Mouse (Mus musculus) bone marrow macrophage, adult 2 months (primary cell): ENCODE results near the gene Slc39a5. TPM values are rescaled to one million over a fixed set of nuclear protein-coding genes. Genes with fewer than 3 reads are reported as not detected.

Experiments used
- H3K27ac ChIP-seq: 2 replicates; pipeline ENCODE4 v1.5.1; 2012; ENCODE audit warnings: low read depth, low read length; ENCODE audit not compliant: insufficient read depth
- H3K4me1 ChIP-seq: 2 replicates; pipeline ENCODE4 v1.6.1; 2012; ENCODE audit warnings: low read length; ENCODE audit not compliant: control insufficient read depth, insufficient read depth
- H3K4me3 ChIP-seq: 2 replicates; pipeline ENCODE4 v1.5.1; 2012; ENCODE audit warnings: mild to moderate bottlenecking, low read length, moderate library complexity; ENCODE audit not compliant: insufficient read depth
- CTCF ChIP-seq: IDR thresholded peaks from 2 replicates; pipeline ENCODE4 v1.5.1; 2012; ENCODE audit warnings: low read depth, mild to moderate bottlenecking, low read length, moderate library complexity
- POLR2A ChIP-seq: IDR thresholded peaks from 2 replicates; pipeline ENCODE4 v1.6.1; 2012; ENCODE audit warnings: mild to moderate bottlenecking, low read depth, low read length, borderline replicate concordance
- polyA plus RNA-seq: library from polyadenylated mRNA; stranded (reverse); fragments of >200 nt; gene quantifications from 2 replicates; pipeline ENCODE4 v1.2.4, GENCODE M21; 2012; ENCODE audit not compliant: missing spikeins, insufficient read depth, insufficient read length

The Slc39a5 gene
- polyA plus RNA-seq, 1 experiment: not detected

DNA sequence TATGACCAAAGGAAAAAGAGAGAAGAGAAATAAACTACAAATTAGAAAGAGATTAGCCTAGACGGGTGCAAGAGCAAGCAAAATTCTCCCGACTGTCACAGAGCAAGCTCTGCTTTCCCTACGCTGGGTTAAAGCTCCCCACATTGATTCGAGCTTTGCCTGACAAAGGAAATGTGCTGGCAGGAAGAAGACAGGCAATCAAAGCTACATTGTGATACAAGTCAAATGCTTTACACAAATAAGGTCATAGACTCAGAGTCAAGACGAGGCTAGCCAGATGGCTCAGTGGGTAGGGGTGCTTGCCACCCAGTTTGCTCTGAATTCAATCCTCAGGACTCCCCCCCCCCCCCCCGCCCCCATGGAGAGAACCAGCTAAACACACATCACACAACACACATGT is 31.0 kb downstream of the Slc39a5 start:
- no peak for TF ChIP-seq POLR2A
- no peak for TF ChIP-seq CTCF
- Histone ChIP-seq H3K4me1 (peaks cover 42% of the 10 kb centered on the region), H3K4me3 (no peak overlapping the region; the same call in 1 of the 2 replicates), H3K27ac (peak overlapping the region; percentile 93; the same call in 1 of the 2 replicates)

DNA sequence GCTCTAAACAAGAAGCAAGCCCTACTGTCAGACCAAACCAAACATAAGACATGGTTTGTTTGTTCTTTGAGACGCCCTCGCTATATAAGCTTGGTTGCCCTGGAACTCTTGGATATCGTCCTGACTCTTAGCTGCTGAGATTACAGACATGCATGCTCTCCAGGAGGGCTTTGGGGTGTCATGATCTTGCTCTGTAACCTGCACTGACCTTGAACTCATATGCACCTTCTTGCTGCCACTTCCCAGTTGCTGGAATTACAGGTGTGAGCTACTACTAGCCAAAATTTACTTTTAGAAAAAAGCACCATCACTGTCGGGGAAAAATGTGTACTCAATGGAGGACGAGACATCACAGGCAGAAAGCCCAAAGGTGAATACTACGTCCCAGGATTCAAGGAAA is 31.4 kb downstream of the Slc39a5 start:
- Histone ChIP-seq H3K27ac (peak overlapping the region; percentile 93), H3K4me3 (peak overlapping the region; percentile 79), H3K4me1 (peaks cover 42% of the 10 kb centered on the region)
- TF ChIP-seq POLR2A (no peak), CTCF (no peak)

DNA sequence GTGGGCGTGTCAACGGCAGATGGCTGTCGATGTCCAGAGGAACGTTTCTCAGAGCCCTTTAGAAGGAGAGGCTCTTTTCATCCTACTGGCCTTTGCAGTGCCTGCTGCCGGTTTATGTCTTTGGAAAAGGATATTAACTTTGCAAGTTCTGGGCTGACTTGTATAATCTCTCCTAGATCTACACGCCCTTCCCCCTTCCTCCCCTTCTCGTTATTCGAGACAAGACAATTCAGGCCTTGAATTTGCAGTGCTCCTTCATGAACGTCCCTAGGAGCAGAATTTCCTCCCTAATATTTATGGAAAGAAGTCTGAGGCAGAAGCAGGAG is 31.8 kb downstream of the Slc39a5 start:
- TF ChIP-seq POLR2A: no peak
- TF ChIP-seq CTCF: no peak
- Histone ChIP-seq H3K4me3 (peak overlapping the region; percentile 79), H3K4me1 (peaks cover 40% of the 10 kb centered on the region), H3K27ac (peak overlapping the region; percentile 93)

DNA sequence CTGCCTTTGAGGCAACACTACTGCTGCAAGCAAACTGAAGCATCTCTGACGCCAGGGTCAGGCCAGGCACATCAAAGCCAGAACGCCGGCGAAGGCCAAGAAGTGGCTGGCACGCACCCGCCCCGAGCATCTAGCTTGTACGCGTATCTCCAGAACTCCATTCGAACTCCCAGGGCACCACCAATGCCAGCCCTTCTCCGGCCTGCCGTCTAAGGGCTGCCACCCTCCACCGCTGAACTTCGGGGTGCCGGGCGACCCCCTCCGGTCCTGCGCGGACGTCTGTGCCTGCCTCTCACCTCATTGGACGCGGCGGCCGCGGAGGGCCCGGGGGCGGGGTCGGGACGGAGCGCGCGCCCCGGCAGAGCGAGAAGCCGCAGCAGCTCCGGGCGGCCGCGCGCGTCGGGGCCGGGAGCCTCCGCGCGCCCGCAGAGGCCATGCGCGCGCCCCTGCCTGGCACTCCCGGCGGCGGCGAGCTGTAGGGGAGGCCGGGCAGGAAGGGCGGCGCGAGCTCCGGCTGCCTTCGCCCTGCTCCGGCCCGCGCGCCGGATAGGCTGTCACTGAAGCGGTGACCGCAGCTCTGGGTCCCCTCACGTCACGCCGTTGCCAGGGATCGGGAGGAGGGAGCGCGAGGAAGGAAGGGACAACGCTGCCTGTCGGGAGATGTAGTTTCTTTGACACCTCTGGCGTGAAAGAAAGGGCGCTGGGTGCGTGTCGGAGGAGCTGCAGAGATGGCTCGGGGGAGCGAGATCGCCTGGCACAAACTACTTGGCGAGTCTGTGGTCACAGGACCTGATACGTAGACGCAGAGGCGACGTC is 32.4 kb downstream of the Slc39a5 start, which contains the start of gene Coq10a:
Gene Coq10a, minus strand, starts transcription at position 596 of the 816 bp plus-strand sequence.
- peaks cover 35% of the 10 kb centered on the region for H3K4me1 ChIP-seq
- H3K27ac ChIP-seq: peak within 1 kb of the TSS; percentile 93
- peak within 1 kb of the TSS; percentile 79 for H3K4me3 ChIP-seq
- no peak for TF ChIP-seq CTCF
- 0 out of 2 replicates have a peak, but pooled peaks have one; percentile 20 for TF ChIP-seq POLR2A

DNA sequence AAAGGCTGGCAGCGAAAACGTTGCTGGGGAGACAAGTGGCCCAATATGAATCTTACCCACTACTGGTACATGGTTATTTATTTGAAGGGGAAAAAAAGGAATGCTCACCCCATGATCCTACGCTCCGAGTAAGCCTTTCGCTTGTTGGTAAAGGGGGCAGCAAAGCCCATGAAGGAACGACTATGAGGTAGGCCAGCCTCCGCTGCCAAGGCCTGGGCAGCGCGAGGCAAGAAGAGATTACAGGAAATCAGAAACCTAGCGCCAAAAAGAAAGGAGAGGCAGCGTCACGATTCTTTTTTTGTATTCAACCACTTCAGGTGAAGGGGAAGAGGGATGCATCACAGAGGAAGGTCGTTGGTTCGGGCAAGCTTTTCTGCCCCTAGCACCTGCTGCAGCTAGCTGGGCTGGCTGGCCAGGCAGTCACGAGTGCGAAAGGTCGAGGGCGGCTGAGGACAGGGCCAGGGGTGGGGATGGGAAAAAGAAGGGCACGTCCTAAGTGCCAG is 33.1 kb downstream of the Slc39a5 start:
- Histone ChIP-seq H3K27ac (peak overlapping the region; percentile 61), H3K4me1 (peaks cover 34% of the 10 kb centered on the region), H3K4me3 (peak overlapping the region; percentile 79)
- no peak for TF ChIP-seq CTCF
- no peak for TF ChIP-seq POLR2A

DNA sequence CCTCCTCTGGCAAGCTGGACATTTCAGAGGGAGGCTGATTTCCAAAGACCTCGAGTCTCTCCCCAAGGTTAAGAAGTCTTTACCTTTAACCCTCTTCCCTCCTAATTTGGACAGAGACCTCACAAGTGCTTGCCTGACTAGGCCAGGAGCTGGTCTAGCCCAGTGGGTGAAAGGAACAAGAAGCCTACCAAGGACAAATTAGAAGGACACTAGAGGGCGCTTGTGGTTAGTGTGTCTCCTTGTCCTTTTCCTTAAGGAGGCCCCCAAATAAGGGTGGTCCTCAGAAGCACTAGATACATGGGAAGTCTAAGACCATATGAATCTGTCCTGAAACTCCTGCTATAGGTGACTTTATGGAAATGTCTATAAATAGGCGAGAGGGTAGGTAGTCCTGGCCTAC is 38.5 kb downstream of the Slc39a5 start:
- Histone ChIP-seq H3K4me1 (peaks cover 2% of the 10 kb centered on the region; the same call in 1 of the 2 replicates), H3K4me3 (no peak overlapping the region), H3K27ac (no peak overlapping the region)
- no peak for TF ChIP-seq POLR2A
- TF ChIP-seq CTCF: peak; percentile 33; the same call in 1 of the 2 replicates

DNA sequence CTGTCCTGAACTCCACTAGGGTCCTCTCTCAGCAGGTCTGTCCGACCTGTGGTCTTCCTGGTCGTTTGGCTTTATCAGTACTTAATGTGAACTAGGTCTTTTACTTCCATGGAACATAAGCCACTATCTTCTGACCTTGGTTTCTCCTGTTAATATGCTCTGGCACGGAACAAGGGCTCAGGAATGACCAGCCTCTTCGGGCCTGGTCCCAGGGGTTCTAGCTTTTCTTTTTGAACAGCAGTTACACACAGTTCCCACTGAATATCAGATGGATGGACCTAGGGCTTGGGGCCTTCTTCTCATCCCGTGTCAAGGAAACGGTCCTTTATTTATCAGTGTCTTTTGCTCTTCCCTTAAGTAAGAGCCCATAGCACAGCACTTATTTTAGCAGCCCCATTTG is 39.2 kb downstream of the Slc39a5 start:
- H3K27ac ChIP-seq: no peak overlapping the region
- TF ChIP-seq POLR2A (no peak), CTCF (no peak)
- no peak overlapping the region for H3K4me3 ChIP-seq
- H3K4me1 ChIP-seq: no peaks in the 10 kb centered on the region

DNA sequence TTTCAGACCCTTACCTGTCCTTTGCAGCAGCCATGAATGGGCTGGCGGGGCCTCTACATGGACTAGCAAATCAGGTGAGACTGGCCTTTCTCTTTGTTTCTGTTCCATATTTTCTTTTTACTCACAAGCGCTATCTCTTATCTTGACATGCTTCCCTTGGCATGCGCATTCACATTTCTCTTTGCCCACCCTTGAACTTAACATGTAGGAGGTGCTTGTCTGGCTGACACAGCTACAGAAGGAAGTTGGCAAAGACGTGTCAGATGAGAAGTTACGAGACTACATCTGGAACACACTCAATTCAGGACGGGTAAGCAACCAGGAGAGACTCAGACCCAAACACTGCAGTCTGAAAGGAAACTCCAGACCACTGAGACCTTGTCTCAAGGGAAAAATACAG is 41.8 kb downstream of the Slc39a5 start:
- Histone ChIP-seq H3K27ac (no peak overlapping the region), H3K4me3 (no peak overlapping the region), H3K4me1 (no peaks in the 10 kb centered on the region)
- no peak for TF ChIP-seq POLR2A
- no peak for TF ChIP-seq CTCF

DNA sequence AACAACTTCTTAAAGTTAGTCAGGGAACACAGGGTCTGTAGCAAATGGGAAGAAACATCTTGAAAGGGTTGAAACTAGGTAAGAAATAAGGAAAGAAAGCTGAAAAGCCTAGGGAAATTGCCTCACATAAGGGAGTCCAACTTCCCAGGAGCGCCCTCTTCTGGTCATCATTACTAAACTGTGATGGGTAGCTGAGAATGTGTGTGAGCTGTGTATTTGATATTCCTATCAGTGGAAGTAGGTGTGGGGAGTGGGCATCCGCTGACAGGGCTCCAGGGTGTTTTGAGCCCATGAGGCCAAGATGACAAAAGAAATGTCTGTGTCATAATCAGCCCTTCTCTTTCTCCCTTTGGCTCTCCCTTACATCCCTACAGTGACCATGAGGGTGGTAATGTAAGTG is 42.2 kb downstream of the Slc39a5 start:
- Histone ChIP-seq H3K27ac (no peak overlapping the region), H3K4me1 (no peaks in the 10 kb centered on the region), H3K4me3 (no peak overlapping the region)
- no peak for TF ChIP-seq POLR2A
- peak; percentile 46 for TF ChIP-seq CTCF

DNA sequence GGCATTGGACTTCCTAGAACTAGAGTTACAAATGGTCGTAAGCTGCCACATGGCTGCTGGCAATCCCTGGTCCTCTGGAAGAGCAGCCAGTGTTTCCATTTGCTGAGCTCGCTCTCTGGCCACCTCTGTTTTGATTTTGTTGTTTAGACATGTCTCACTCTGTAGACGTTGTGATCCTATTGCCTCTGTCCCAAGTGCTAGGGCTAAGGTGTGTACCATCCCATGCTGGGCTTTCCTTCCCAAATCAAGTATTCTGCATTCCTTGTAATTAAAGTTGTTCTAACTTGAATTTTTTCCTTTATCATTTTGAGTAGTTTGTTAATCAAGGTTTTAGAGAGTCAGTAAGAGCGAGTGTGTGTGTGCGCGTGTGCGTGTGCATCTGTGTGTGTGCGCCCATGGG is 53.5 kb downstream of the Slc39a5 start:
- Histone ChIP-seq H3K4me1 (peaks cover 23% of the 10 kb centered on the region), H3K4me3 (no peak overlapping the region), H3K27ac (no peak overlapping the region)
- TF ChIP-seq POLR2A (no peak), CTCF (no peak)

Other genes with a start within 250 kb of the Slc39a5 start
- 39.4 and 39.8 TPM in 2 replicates for gene Rbms2, start 220.9 kb downstream of the Slc39a5 start, polyA plus RNA-seq
- not detected in 2 replicates for gene Gls2, start 206.8 kb downstream of the Slc39a5 start, polyA plus RNA-seq
- gene Spryd4, start 189.4 kb downstream of the Slc39a5 start, polyA plus RNA-seq: 5.3 and 6.1 TPM in 2 replicates
- not detected in 2 replicates for gene Mip, start 175.4 kb downstream of the Slc39a5 start, polyA plus RNA-seq
- 6.4 and 10.7 TPM in 2 replicates for gene Timeless, start 169.2 kb downstream of the Slc39a5 start, polyA plus RNA-seq
- gene Apon, start 147.1 kb downstream of the Slc39a5 start, polyA plus RNA-seq: not detected in 2 replicates
- gene Apof, start 132.6 kb downstream of the Slc39a5 start, polyA plus RNA-seq: not detected in 2 replicates
- 89.6 and 94.6 TPM in 2 replicates for gene Stat2, start 130.7 kb downstream of the Slc39a5 start, polyA plus RNA-seq
- not detected in 2 replicates for gene Il23a, start 102.5 kb downstream of the Slc39a5 start, polyA plus RNA-seq
- gene Pan2, start 97.9 kb downstream of the Slc39a5 start, polyA plus RNA-seq: 14.3 and 15.2 TPM in 2 replicates
- gene Cnpy2, start 78.8 kb downstream of the Slc39a5 start, polyA plus RNA-seq: 78.6 and 82.6 TPM in 2 replicates
- gene Cs, start 63.5 kb downstream of the Slc39a5 start, polyA plus RNA-seq: 98.1 and 109 TPM in 2 replicates
- gene Coq10a, start 32.2 kb downstream of the Slc39a5 start, polyA plus RNA-seq: 40.6 and 46.1 TPM in 2 replicates
- 33.1 and 34.8 TPM in 2 replicates for gene Ankrd52, start 24.1 kb downstream of the Slc39a5 start, polyA plus RNA-seq
- 47.2 and 62.7 TPM in 2 replicates for gene Nabp2, start 10.3 kb upstream of the Slc39a5 start, polyA plus RNA-seq
- 42.6 and 47.6 TPM in 2 replicates for gene Rnf41, start 10.4 kb upstream of the Slc39a5 start, polyA plus RNA-seq
- 101 and 105 TPM in 2 replicates for gene Smarcc2, start 58.0 kb upstream of the Slc39a5 start, polyA plus RNA-seq
- 1,186 and 1,257 TPM in 2 replicates for gene Myl6, start 92.9 kb upstream of the Slc39a5 start, polyA plus RNA-seq
- 2.5 and 3.9 TPM in 2 replicates for gene Myl6b, start 97.5 kb upstream of the Slc39a5 start, polyA plus RNA-seq
- gene Esyt1, start 124.6 kb upstream of the Slc39a5 start, polyA plus RNA-seq: 179 and 197 TPM in 2 replicates
- 9.6 and 15.4 TPM in 2 replicates for gene Zc3h10, start 146.5 kb upstream of the Slc39a5 start, polyA plus RNA-seq
- 2,460 and 2,819 TPM in 2 replicates for gene Rpl41, start 148.1 kb upstream of the Slc39a5 start, polyA plus RNA-seq
- gene Pa2g4, start 164.8 kb upstream of the Slc39a5 start, polyA plus RNA-seq: 70.1 and 76.0 TPM in 2 replicates
- 2.2 and 2.6 TPM in 2 replicates for gene Erbb3, start 188.4 kb upstream of the Slc39a5 start, polyA plus RNA-seq
- gene Rps26, start 225.5 kb upstream of the Slc39a5 start, polyA plus RNA-seq: 886 and 996 TPM in 2 replicates
- gene Ikzf4, start 244.8 kb upstream of the Slc39a5 start, polyA plus RNA-seq: not detected in 2 replicates